Mouse (Mus musculus) bone marrow macrophage, adult 2 months (primary cell): Measurements from ENCODE around the gene Klhdc8b.

ENCODE experiments used
- CTCF ChIP-seq: IDR thresholded peaks from 2 replicates; pipeline ENCODE4 v1.5.1; 2012; ENCODE audit warnings: low read depth, mild to moderate bottlenecking, low read length, moderate library complexity
- POLR2A ChIP-seq: IDR thresholded peaks from 2 replicates; pipeline ENCODE4 v1.6.1; 2012; ENCODE audit warnings: mild to moderate bottlenecking, low read depth, low read length, borderline replicate concordance

- TF ChIP-seq CTCF (no peak), POLR2A (no peak)
These were observed 37.9 kb upstream of the Klhdc8b start for GRCm38 (mm10) chr9:108499231-108499630.
